Mouse (Mus musculus): Measurements from ENCODE around the gene Gm20517. TPM values are rescaled to one million over a fixed set of nuclear protein-coding genes. Genes with fewer than 3 reads are reported as not detected.

Gene Gm20517
- polyA plus RNA-seq, 1 experiment from 2014 or later: 0.73 TPM

DNA sequence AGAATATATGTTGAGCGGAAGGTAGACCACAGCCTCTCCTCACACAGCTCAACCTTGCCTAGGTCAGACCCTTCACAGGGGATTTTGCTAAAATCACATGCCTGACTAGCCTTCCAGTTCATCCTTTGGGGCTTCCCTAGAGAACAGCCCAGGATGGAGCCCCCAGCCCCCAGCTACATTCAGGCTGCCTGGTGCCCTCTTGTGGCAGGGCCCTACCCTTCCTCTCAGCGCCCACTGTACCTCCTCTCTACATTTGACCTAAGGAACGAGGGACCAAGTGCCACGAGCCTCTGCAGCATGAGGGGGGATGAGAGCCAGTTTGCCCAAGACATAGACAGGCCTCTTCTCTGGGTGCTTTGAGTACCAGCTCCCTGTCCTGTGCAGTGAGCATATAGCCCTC lies 93.3 kb downstream of the Gm20517 start:
- 0 out of 2 replicates have a peak, but pooled peaks cover 6% of the 10 kb centered on the region for H3K36me3 ChIP-seq (ENCODE audit: control insufficient read depth, insufficient read depth, low read length)
- ATAC-seq: no peak
- H3K9ac ChIP-seq (ENCODE audit: low read depth, low read length): no peak overlapping the region
- 81% methylated on average over 4 of the region's 4 CpGs for WGBS
- no peaks in the 10 kb centered on the region for H3K9me3 ChIP-seq (ENCODE audit: control insufficient read depth, low read length)
- H3K4me2 ChIP-seq (ENCODE audit: low read depth, low read length): no peak overlapping the region
- H3K27ac ChIP-seq (ENCODE audit: low read length): no peak overlapping the region
- H3K27me3 ChIP-seq (replicated peaks; ENCODE audit: control insufficient read depth, insufficient read depth, low read length): no peaks in the 10 kb centered on the region
- H3K4me1 ChIP-seq (ENCODE audit: control insufficient read depth, insufficient read depth, low read length): peaks cover 15% of the 10 kb centered on the region
- no peak overlapping the region for H3K4me3 ChIP-seq (ENCODE audit: low read length)

DNA sequence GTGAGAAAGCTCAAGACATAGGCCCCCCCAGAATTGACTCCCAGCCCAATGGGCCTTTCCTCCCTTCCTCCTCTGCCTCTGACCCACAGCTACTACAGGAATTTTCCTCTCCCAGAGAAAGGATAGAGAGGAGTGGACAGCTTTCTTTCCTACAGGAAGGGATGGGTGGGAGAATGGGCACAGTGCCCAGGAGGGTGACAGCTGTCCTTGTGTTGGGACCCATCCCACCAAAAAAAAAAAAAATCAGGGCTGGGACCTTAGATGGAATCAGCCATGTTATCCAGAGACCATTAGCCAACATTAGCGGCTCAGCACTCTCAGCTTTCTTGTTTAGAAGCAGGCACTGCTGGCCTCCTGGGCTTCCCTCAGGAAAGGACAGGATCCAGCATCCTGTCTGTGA lies 94.8 kb downstream of the Gm20517 start:
- Histone ChIP-seq H3K4me1 (ENCODE audit: control insufficient read depth, insufficient read depth, low read length) (peaks cover 8% of the 10 kb centered on the region), H3K9ac (ENCODE audit: low read depth, low read length) (no peak overlapping the region), H3K27ac (ENCODE audit: low read length) (no peak overlapping the region), H3K36me3 (ENCODE audit: control insufficient read depth, insufficient read depth, low read length) (0 out of 2 replicates have a peak, but pooled peaks cover 6% of the 10 kb centered on the region), H3K4me3 (ENCODE audit: low read length) (no peak overlapping the region), H3K9me3 (ENCODE audit: control insufficient read depth, low read length) (no peaks in the 10 kb centered on the region), H3K27me3 (replicated peaks; ENCODE audit: control insufficient read depth, insufficient read depth, low read length) (no peaks in the 10 kb centered on the region), H3K4me2 (ENCODE audit: low read depth, low read length) (no peak overlapping the region)
- WGBS: 67% methylated on average over 1 of the region's 1 CpGs
- no peak for ATAC-seq

- no peak overlapping the region for H3K4me2 ChIP-seq (ENCODE audit: low read depth, low read length)
- no peaks in the 10 kb centered on the region for H3K27me3 ChIP-seq (replicated peaks; ENCODE audit: control insufficient read depth, insufficient read depth, low read length)
- 0 out of 2 replicates have a peak, but pooled peaks cover 3% of the 10 kb centered on the region for H3K36me3 ChIP-seq (ENCODE audit: control insufficient read depth, insufficient read depth, low read length)
- no peak overlapping the region for H3K27ac ChIP-seq (ENCODE audit: low read length)
- H3K9me3 ChIP-seq (ENCODE audit: control insufficient read depth, low read length): no peaks in the 10 kb centered on the region
- H3K4me3 ChIP-seq (ENCODE audit: low read length): no peak overlapping the region
- H3K4me1 ChIP-seq (ENCODE audit: control insufficient read depth, insufficient read depth, low read length): peaks cover 11% of the 10 kb centered on the region
- H3K9ac ChIP-seq (ENCODE audit: low read depth, low read length): no peak overlapping the region
- no peak for ATAC-seq
- 75% methylated on average over 3 of the region's 3 CpGs for WGBS
Measured at GRCm38 (mm10) chr17:47707961-47708360, 96.6 kb downstream of the Gm20517 start.

DNA sequence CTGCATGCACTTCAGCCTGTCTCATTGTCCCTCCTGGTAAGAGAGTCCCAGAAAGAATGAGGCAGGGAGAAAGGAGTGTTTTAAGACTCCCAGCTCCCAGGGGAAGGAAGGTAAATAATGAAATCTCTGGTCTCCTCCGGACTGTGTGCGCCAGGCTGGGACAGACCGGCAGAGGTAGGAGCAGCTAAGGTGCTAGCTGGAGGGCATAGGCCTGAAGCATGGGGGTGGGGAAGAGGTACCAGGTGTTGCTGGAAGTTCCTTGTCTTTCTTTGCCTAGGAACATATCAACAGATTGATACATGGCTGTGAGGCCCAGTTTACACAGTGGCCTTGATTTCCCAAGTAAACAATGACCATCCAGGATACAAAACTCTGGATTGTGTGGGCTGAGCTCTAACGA lies 97.6 kb downstream of the Gm20517 start:
- H3K27me3 ChIP-seq (replicated peaks; ENCODE audit: control insufficient read depth, insufficient read depth, low read length): no peaks in the 10 kb centered on the region
- peaks cover 11% of the 10 kb centered on the region for H3K4me1 ChIP-seq (ENCODE audit: control insufficient read depth, insufficient read depth, low read length)
- H3K36me3 ChIP-seq (ENCODE audit: control insufficient read depth, insufficient read depth, low read length): no peaks in the 10 kb centered on the region
- H3K27ac ChIP-seq (ENCODE audit: low read length): no peak overlapping the region
- H3K4me2 ChIP-seq (ENCODE audit: low read depth, low read length): no peak overlapping the region
- no peaks in the 10 kb centered on the region for H3K9me3 ChIP-seq (ENCODE audit: control insufficient read depth, low read length)
- 59% methylated on average over 4 of the region's 4 CpGs for WGBS
- no peak for ATAC-seq
- H3K4me3 ChIP-seq (ENCODE audit: low read length): no peak overlapping the region
- no peak overlapping the region for H3K9ac ChIP-seq (ENCODE audit: low read depth, low read length)

DNA sequence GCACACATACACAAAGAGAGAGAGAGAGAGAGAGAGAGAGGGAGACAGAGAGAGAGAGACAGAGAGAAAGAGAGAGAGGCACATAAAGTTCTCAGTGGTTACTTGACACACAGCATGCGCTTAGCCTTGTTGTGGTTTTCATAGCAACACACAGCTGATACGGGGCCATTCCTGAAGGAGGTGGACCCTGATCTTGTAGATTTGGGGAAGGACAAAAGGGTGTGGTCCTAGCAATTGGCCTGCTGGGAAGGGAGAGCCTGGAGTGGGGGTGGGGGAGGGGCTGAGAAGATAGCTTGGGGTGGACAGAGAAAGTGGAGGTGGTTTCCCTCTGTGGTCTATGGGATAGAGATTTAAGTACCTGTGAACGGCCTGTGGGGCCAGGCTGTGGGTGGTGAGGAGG lies 98.6 kb downstream of the Gm20517 start:
- no peak overlapping the region for H3K4me3 ChIP-seq (ENCODE audit: low read length)
- peaks cover 11% of the 10 kb centered on the region for H3K4me1 ChIP-seq (ENCODE audit: control insufficient read depth, insufficient read depth, low read length)
- no peaks in the 10 kb centered on the region for H3K27me3 ChIP-seq (replicated peaks; ENCODE audit: control insufficient read depth, insufficient read depth, low read length)
- H3K36me3 ChIP-seq (ENCODE audit: control insufficient read depth, insufficient read depth, low read length): no peaks in the 10 kb centered on the region
- H3K9me3 ChIP-seq (ENCODE audit: control insufficient read depth, low read length): no peaks in the 10 kb centered on the region
- ATAC-seq: 0 out of 2 replicates have a peak, but pooled peaks have one; percentile 21
- WGBS: 69% methylated on average over 3 of the region's 3 CpGs
- no peak overlapping the region for H3K4me2 ChIP-seq (ENCODE audit: low read depth, low read length)
- H3K27ac ChIP-seq (ENCODE audit: low read length): no peak overlapping the region
- no peak overlapping the region for H3K9ac ChIP-seq (ENCODE audit: low read depth, low read length)

- no peak overlapping the region for H3K4me3 ChIP-seq (ENCODE audit: low read length)
- no peaks in the 10 kb centered on the region for H3K27me3 ChIP-seq (replicated peaks; ENCODE audit: control insufficient read depth, insufficient read depth, low read length)
- no peak overlapping the region for H3K27ac ChIP-seq (ENCODE audit: low read length)
- WGBS: 57% methylated on average over 6 of the region's 6 CpGs
- H3K9ac ChIP-seq (ENCODE audit: low read depth, low read length): no peak overlapping the region
- no peaks in the 10 kb centered on the region for H3K9me3 ChIP-seq (ENCODE audit: control insufficient read depth, low read length)
- peak; percentile 26; the same call in 1 of the 2 replicates for ATAC-seq
- H3K36me3 ChIP-seq (ENCODE audit: control insufficient read depth, insufficient read depth, low read length): no peaks in the 10 kb centered on the region
- peaks cover 5% of the 10 kb centered on the region for H3K4me1 ChIP-seq (ENCODE audit: control insufficient read depth, insufficient read depth, low read length)
- H3K4me2 ChIP-seq (ENCODE audit: low read depth, low read length): no peak overlapping the region
Measured at GRCm38 (mm10) chr17:47711883-47712282, 100.5 kb downstream of the Gm20517 start.

GRCm38 (mm10) chr17:47712889-47713571 lies 101.6 kb downstream of the Gm20517 start:
- no peaks in the 10 kb centered on the region for H3K27me3 ChIP-seq (replicated peaks; ENCODE audit: control insufficient read depth, insufficient read depth, low read length)
- 50% methylated on average over 15 of the region's 22 CpGs for WGBS
- no peak overlapping the region for H3K4me2 ChIP-seq (ENCODE audit: low read depth, low read length)
- no peak overlapping the region for H3K27ac ChIP-seq (ENCODE audit: low read length)
- H3K9me3 ChIP-seq (ENCODE audit: control insufficient read depth, low read length): no peaks in the 10 kb centered on the region
- ATAC-seq: no peak
- H3K36me3 ChIP-seq (ENCODE audit: control insufficient read depth, insufficient read depth, low read length): no peaks in the 10 kb centered on the region
- no peak overlapping the region for H3K4me3 ChIP-seq (ENCODE audit: low read length)
- H3K4me1 ChIP-seq (ENCODE audit: control insufficient read depth, insufficient read depth, low read length): peaks cover 4% of the 10 kb centered on the region
- H3K9ac ChIP-seq (ENCODE audit: low read depth, low read length): no peak overlapping the region

DNA sequence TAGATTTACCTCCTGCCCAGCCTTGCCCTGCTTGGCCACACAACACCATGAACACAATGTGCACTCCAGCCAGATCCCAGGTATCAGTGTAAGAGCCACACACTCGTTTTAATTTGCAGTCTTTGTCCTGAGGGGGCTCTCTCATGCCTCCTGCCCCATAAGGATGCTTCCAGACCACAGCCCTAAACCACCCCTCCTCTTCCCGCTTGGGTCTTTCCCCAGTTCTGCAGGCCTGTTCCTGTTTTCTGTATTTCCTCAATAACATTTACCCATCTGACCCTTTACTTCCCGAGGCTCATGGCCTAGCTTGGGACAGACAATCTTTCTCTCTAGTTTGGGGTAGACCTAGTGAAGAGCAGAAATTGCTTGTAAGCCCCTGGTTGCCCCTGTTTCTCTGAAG lies 103.6 kb downstream of the Gm20517 start:
- WGBS: 56% methylated on average over 3 of the region's 3 CpGs
- Histone ChIP-seq H3K27ac (ENCODE audit: low read length) (no peak overlapping the region), H3K4me3 (ENCODE audit: low read length) (no peak overlapping the region), H3K36me3 (ENCODE audit: control insufficient read depth, insufficient read depth, low read length) (no peaks in the 10 kb centered on the region), H3K9ac (ENCODE audit: low read depth, low read length) (no peak overlapping the region), H3K9me3 (ENCODE audit: control insufficient read depth, low read length) (no peaks in the 10 kb centered on the region), H3K4me1 (ENCODE audit: control insufficient read depth, insufficient read depth, low read length) (peaks cover 3% of the 10 kb centered on the region; the same call in 1 of the 2 replicates), H3K4me2 (ENCODE audit: low read depth, low read length) (no peak overlapping the region), H3K27me3 (replicated peaks; ENCODE audit: control insufficient read depth, insufficient read depth, low read length) (no peaks in the 10 kb centered on the region)
- ATAC-seq: no peak

- H3K4me3 ChIP-seq (ENCODE audit: low read length): no peak overlapping the region
- 83% methylated on average over 4 of the region's 4 CpGs for WGBS
- H3K4me2 ChIP-seq (ENCODE audit: low read depth, low read length): no peak overlapping the region
- no peaks in the 10 kb centered on the region for H3K36me3 ChIP-seq (ENCODE audit: control insufficient read depth, insufficient read depth, low read length)
- H3K27ac ChIP-seq (ENCODE audit: low read length): no peak overlapping the region
- H3K9me3 ChIP-seq (ENCODE audit: control insufficient read depth, low read length): no peaks in the 10 kb centered on the region
- no peaks in the 10 kb centered on the region for H3K27me3 ChIP-seq (replicated peaks; ENCODE audit: control insufficient read depth, insufficient read depth, low read length)
- H3K4me1 ChIP-seq (ENCODE audit: control insufficient read depth, insufficient read depth, low read length): no peaks in the 10 kb centered on the region
- no peak overlapping the region for H3K9ac ChIP-seq (ENCODE audit: low read depth, low read length)
- no peak for ATAC-seq
Measured at GRCm38 (mm10) chr17:47721183-47721582, 109.8 kb downstream of the Gm20517 start.

DNA sequence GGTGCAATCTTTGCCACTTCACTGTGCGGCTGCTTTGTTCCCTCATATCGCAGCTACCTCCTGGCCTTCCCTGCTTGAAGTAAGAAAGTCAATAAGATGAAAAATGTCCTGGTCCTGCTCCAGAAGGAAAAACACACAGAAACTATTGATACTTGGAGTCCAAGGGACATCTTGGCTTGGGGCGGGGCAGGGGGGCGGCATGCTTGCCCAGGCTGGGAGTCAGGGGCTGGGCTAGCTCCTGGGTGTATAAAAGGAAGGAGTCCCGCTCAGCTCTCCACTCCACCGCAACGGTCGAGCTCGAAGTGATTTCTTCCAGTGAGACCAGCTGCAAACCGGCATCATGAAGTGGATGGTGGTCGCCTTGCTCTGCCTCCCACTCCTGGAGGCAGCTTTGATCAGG lies 115.2 kb downstream of the Gm20517 start, which contains the start of gene Pgc:
Gene Pgc, plus strand, starts transcription at position 277 of the 400 bp plus-strand sequence.
- WGBS: 69% methylated on average over 11 of the region's 11 CpGs
- ATAC-seq: no peak
- Histone ChIP-seq H3K9ac (ENCODE audit: low read depth, low read length) (no peak within 1 kb of the TSS), H3K4me2 (ENCODE audit: low read depth, low read length) (no peak within 1 kb of the TSS), H3K9me3 (ENCODE audit: control insufficient read depth, low read length) (no peaks in the 10 kb centered on the region), H3K4me3 (ENCODE audit: low read length) (no peak within 1 kb of the TSS), H3K36me3 (ENCODE audit: control insufficient read depth, insufficient read depth, low read length) (no peaks in the 10 kb centered on the region), H3K27me3 (replicated peaks; ENCODE audit: control insufficient read depth, insufficient read depth, low read length) (no peaks in the 10 kb centered on the region), H3K4me1 (ENCODE audit: control insufficient read depth, insufficient read depth, low read length) (no peaks in the 10 kb centered on the region), H3K27ac (ENCODE audit: low read length) (no peak within 1 kb of the TSS)
